Mouse (Mus musculus) myocyte (in vitro differentiated cells): ENCODE data around the gene Ppp1r37. TPM values are rescaled to one million over a fixed set of nuclear protein-coding genes. Genes with fewer than 3 reads are reported as not detected.

Source experiments
- H3K27me3 ChIP-seq: one replicate; pipeline ENCODE4 v1.6.1; 2011; ENCODE audit not compliant: control insufficient read depth, insufficient read depth, insufficient read length
- H3K36me3 ChIP-seq: one replicate; pipeline ENCODE4 v1.6.1; 2011; ENCODE audit not compliant: control insufficient read depth, insufficient read depth
- H3K4me2 ChIP-seq: one replicate; pipeline ENCODE4 v1.6.1; 2011; ENCODE audit warnings: low read depth, control low read depth
- H3K4me3 ChIP-seq: one replicate; pipeline ENCODE4 v1.5.1; 2011; ENCODE audit warnings: mild to moderate bottlenecking, control low read depth, moderate library complexity
- H3K79me2 ChIP-seq: one replicate; pipeline ENCODE4 v1.6.1; 2011; ENCODE audit not compliant: control insufficient read depth, insufficient read depth
- H3ac ChIP-seq: one replicate; pipeline ENCODE4 v1.6.1; 2011; ENCODE audit not compliant: control insufficient read depth, insufficient read length
- CEBPB ChIP-seq: IDR thresholded peaks from 2 replicates; pipeline ENCODE4 v1.6.1; 2011; ENCODE audit warnings: mild to moderate bottlenecking, moderate library complexity; ENCODE audit not compliant: poor library complexity, insufficient read depth, severe bottlenecking
- E2F4 ChIP-seq: IDR thresholded peaks from one replicate; pipeline ENCODE4 v1.6.1; 2011; ENCODE audit warnings: mild to moderate bottlenecking, control low read depth, moderate library complexity; ENCODE audit not compliant: insufficient read depth
- MAX ChIP-seq: IDR thresholded peaks from one replicate; pipeline ENCODE4 v1.6.1; 2011; ENCODE audit warnings: low read depth, mild to moderate bottlenecking, control low read depth
- MYOD1 ChIP-seq, 3 experiments: IDR thresholded peaks; one replicate each; pipeline ENCODE4 v1.6.1; 2011; ENCODE audit warnings: control low read depth in 2 of 3, low read depth in 2 of 3, mild to moderate bottlenecking in 2 of 3, moderate library complexity in 1 of 3; ENCODE audit not compliant: insufficient read length in 2 of 3, control insufficient read depth in 1 of 3
- MYOG ChIP-seq, 3 experiments: IDR thresholded peaks; one replicate each; pipeline ENCODE4 v1.6.1; 2011; ENCODE audit warnings: control low read depth in 2 of 3, low read depth in 2 of 3, mild to moderate bottlenecking in 2 of 3; ENCODE audit not compliant: insufficient read length in 2 of 3, control insufficient read depth in 1 of 3, insufficient read depth in 1 of 3
- POLR2A ChIP-seq: IDR thresholded peaks from one replicate; pipeline ENCODE4 v1.6.1; 2011; ENCODE audit warnings: low read depth, mild to moderate bottlenecking, control low read depth, moderate library complexity; ENCODE audit not compliant: insufficient read length
- POLR2AphosphoS2 ChIP-seq: IDR thresholded peaks from one replicate; pipeline ENCODE4 v1.6.1; 2011; ENCODE audit warnings: low read depth, control low read depth; ENCODE audit not compliant: insufficient read length
- REST ChIP-seq: IDR thresholded peaks from one replicate; pipeline ENCODE4 v1.6.1; 2011; ENCODE audit warnings: mild to moderate bottlenecking, control low read depth, moderate library complexity; ENCODE audit not compliant: insufficient read depth, insufficient read length
- SRF ChIP-seq: IDR thresholded peaks from one replicate; pipeline ENCODE4 v1.6.1; 2011; ENCODE audit warnings: low read depth; ENCODE audit not compliant: control insufficient read depth, insufficient read length
- TCF12 ChIP-seq: IDR thresholded peaks from one replicate; pipeline ENCODE4 v1.6.1; 2011; ENCODE audit warnings: mild to moderate bottlenecking, control low read depth; ENCODE audit not compliant: poor library complexity, insufficient read depth, severe bottlenecking
- TCF3 ChIP-seq: IDR thresholded peaks from one replicate; pipeline ENCODE4 v1.6.1; 2011; ENCODE audit warnings: low read depth, control low read depth; ENCODE audit not compliant: insufficient read length
- USF1 ChIP-seq: IDR thresholded peaks from one replicate; pipeline ENCODE4 v1.6.1; 2011; ENCODE audit warnings: low read depth, mild to moderate bottlenecking, control low read depth, moderate library complexity
- polyA plus RNA-seq: library from polyadenylated mRNA; unstranded; fragments of >200 nt; fragmentation: generic; extraction: Trizol; gene quantifications from one replicate; pipeline ENCODE4 v1.2.1, GENCODE M21; 2012; ENCODE audit warnings: missing spikeins

The Ppp1r37 gene
- polyA plus RNA-seq, 1 experiment, result 48.4 TPM

DNA sequence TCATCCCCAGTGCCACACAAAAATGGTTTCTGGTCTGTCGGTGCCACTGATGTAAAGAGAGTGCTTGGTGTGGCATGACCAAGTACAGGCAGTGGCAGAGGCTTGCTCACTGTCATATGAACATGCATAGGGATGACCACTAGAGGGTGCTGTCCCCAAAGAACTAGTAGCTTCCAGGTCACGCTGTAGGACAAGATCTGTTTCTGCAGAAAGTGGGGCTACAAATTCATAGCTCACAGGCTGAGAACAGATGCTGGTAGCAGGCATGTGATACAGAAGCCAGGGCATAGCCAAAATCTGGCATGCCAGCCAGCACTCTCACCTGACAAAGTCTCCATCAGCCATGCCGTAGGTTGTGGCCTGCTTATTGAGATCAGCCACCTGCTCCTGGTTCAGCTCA is 27.0 kb upstream of the Ppp1r37 start:
- H3K27me3 ChIP-seq, result no peaks in the 10 kb centered on the region
- no peak overlapping the region for H3K4me2 ChIP-seq
- no peak overlapping the region for H3ac ChIP-seq
- H3K36me3 ChIP-seq, result peaks cover 14% of the 10 kb centered on the region
- H3K79me2 ChIP-seq, result no peaks in the 10 kb centered on the region
- no peak overlapping the region for H3K4me3 ChIP-seq
- TF ChIP-seq MAX (no peak), CEBPB (no peak), MYOD1 (IDR thresholded peaks at IDR 0.05; ENCODE audit: control insufficient read depth in 1 of 3, insufficient read length in 2 of 3, low read depth in 2 of 3) (no peak), E2F4 (no peak), TCF12 (no peak), TCF3 (no peak), POLR2AphosphoS2 (no peak), POLR2A (no peak)

DNA sequence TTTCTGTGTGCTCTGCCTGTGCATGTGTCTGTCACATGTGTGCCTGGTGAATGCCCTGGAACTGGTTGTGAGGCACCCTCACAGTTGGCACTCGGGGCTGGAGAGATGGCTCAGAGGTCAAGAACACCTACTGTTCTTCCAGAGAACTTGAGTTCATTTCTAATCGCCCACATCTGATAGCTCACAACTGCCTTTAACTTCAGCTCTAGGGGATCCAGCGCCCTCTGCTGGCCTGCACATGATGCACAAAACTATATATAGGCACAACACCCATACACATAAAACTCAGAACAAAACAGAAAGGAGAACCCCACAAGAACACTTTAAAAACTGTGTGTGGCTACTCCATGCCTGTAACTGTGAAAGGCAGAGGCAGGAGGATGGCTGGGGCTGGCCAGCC is 26.3 kb upstream of the Ppp1r37 start:
- H3K36me3 ChIP-seq, result peaks cover 14% of the 10 kb centered on the region
- TF ChIP-seq SRF (no peak), TCF12 (no peak), MYOG (IDR thresholded peaks at IDR 0.05; ENCODE audit: control insufficient read depth in 1 of 3, insufficient read depth in 1 of 3, insufficient read length in 2 of 3, low read depth in 2 of 3) (no peak), REST (no peak)
- no peaks in the 10 kb centered on the region for H3K79me2 ChIP-seq
- no peaks in the 10 kb centered on the region for H3K27me3 ChIP-seq
- H3K4me3 ChIP-seq, result no peak overlapping the region
- no peak overlapping the region for H3ac ChIP-seq
- no peak overlapping the region for H3K4me2 ChIP-seq

DNA sequence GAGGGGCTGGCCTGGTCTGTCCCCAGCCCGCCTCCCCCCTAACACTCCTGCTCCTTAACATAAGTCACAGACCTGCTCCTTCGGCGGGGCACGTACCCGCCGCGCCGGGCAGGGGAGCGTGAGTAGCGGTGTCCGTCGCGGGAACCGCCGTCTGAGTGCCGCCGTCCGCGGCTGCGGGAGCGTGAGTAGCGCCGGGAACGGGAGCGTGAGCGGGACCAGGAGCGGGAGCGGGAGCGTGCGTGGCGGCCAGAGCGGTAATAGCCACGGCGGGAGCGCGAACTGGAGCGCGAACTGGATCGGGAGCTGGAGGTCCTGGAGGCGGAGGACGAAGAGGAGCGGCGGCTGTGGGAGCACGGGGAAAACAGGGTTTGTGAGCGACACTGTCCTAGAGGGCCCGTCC is 23.4 kb upstream of the Ppp1r37 start:
- H3K4me2 ChIP-seq, result no peak overlapping the region

GRCm38 (mm10) chr7:19580634-19581033 is 17.8 kb upstream of the Ppp1r37 start:
- Histone ChIP-seq H3K36me3 (no peaks in the 10 kb centered on the region), H3K4me2 (no peak overlapping the region), H3ac (no peak overlapping the region), H3K79me2 (no peaks in the 10 kb centered on the region), H3K27me3 (no peaks in the 10 kb centered on the region), H3K4me3 (no peak overlapping the region)
- TF ChIP-seq MYOG (IDR thresholded peaks at IDR 0.05; ENCODE audit: control insufficient read depth in 1 of 3, insufficient read depth in 1 of 3, insufficient read length in 2 of 3, low read depth in 2 of 3) (no peak), REST (no peak), USF1 (no peak), MAX (no peak), CEBPB (no peak), MYOD1 (IDR thresholded peaks at IDR 0.05; ENCODE audit: control insufficient read depth in 1 of 3, insufficient read length in 2 of 3, low read depth in 2 of 3) (no peak), POLR2AphosphoS2 (no peak)

More for the DNA sequence above, 23.4 kb upstream of the Ppp1r37 start:
- Histone ChIP-seq H3K4me3 (no peak overlapping the region), H3K36me3 (peaks cover 14% of the 10 kb centered on the region), H3K27me3 (no peaks in the 10 kb centered on the region), H3K79me2 (no peaks in the 10 kb centered on the region), H3ac (no peak overlapping the region)
- TF ChIP-seq POLR2AphosphoS2, result no peak
- no peak for TF ChIP-seq MAX
- no peak for TF ChIP-seq TCF12
- TF ChIP-seq E2F4, result no peak
- TF ChIP-seq USF1, result no peak
- TF ChIP-seq TCF3, result no peak
- TF ChIP-seq REST, result no peak
- no peak for TF ChIP-seq CEBPB
- no peak for TF ChIP-seq POLR2A
- no peak for TF ChIP-seq MYOG (IDR thresholded peaks at IDR 0.05; ENCODE audit: control insufficient read depth in 1 of 3, insufficient read depth in 1 of 3, insufficient read length in 2 of 3, low read depth in 2 of 3)
- TF ChIP-seq MYOD1 (IDR thresholded peaks at IDR 0.05; ENCODE audit: control insufficient read depth in 1 of 3, insufficient read length in 2 of 3, low read depth in 2 of 3), result no peak
- no peak for TF ChIP-seq SRF

DNA sequence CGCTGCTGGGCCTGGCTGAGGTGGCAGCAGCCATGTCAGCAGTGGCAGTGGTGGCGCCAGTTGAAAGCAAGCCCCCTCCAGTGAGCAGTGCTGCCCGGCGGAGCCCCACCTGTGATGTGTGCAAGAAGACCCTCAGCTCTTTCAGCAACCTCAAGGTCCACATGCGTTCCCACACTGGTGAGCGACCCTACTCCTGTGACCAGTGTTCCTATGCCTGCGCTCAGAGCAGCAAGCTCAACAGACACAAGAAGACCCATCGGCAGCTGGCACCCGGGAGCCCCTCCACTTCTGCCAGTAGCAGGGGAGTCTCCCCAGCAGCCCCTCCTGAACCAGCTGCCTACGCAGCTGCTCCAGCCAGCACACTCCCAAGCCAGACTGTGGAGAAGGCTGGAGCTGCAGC is 16.9 kb upstream of the Ppp1r37 start:
- Histone ChIP-seq H3K79me2 (no peaks in the 10 kb centered on the region), H3K36me3 (no peaks in the 10 kb centered on the region), H3ac (no peak overlapping the region), H3K4me3 (no peak overlapping the region), H3K27me3 (no peaks in the 10 kb centered on the region), H3K4me2 (no peak overlapping the region)
- no peak for TF ChIP-seq MYOG (IDR thresholded peaks at IDR 0.05; ENCODE audit: control insufficient read depth in 1 of 3, insufficient read depth in 1 of 3, insufficient read length in 2 of 3, low read depth in 2 of 3)
- no peak for TF ChIP-seq SRF
- TF ChIP-seq MYOD1 (IDR thresholded peaks at IDR 0.05; ENCODE audit: control insufficient read depth in 1 of 3, insufficient read length in 2 of 3, low read depth in 2 of 3), result no peak
- TF ChIP-seq TCF12, result no peak
- no peak for TF ChIP-seq TCF3
- TF ChIP-seq MAX, result no peak
- TF ChIP-seq POLR2AphosphoS2, result no peak
- TF ChIP-seq POLR2A, result no peak
- TF ChIP-seq REST, result no peak
- TF ChIP-seq USF1, result no peak
- TF ChIP-seq CEBPB, result no peak
- no peak for TF ChIP-seq E2F4
